Mouse (Mus musculus): ENCODE measurements at regions not wholly inside any gene's neighbourhood (a gene's known extent, or its start where the extent isn't known, plus 50 kb on each side); places are given as distances from the start of the nearest gene placed in this dataset.
A peak's percentile ranks its signal among the peaks of the same experiment; 100 is the strongest.

DNA sequence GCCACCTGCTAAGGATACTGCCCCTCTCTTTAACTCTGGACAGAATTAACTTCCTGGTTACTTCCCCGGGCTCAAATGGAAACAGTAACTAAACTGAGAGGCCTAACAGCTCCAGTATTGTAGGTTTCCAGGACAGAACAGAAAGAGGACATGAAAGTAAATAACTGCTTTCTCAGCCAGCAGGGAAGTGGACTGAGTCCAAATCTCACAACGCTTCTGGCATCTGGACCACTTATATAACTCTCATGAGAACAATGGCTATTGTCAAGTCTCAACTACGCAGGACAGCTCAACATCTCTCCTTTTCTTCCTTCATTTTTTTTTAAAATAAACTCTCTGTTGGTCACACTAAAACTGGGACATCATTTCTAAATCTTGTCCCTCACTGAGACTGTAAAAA, 594.8 kb downstream of the Rapgef2 start:
- DNase-seq (ENCODE audit: low spot score), result no peak
- Histone ChIP-seq H3K27ac (replicated peaks; ENCODE audit: low read depth, low read length) (no peak overlapping the region), H3K9me3 (ENCODE audit: control insufficient read depth, low read length) (no peaks in the 10 kb centered on the region), H3K27me3 (ENCODE audit: control insufficient read depth, insufficient read depth, low read length) (no peaks in the 10 kb centered on the region), H3K4me1 (ENCODE audit: control insufficient read depth, insufficient read depth, low read length) (no peaks in the 10 kb centered on the region), H3K36me3 (ENCODE audit: control insufficient read depth, insufficient read depth, low read length) (no peaks in the 10 kb centered on the region), H3K4me2 (ENCODE audit: low read depth, severe bottlenecking) (no peak overlapping the region), H3K9ac (ENCODE audit: low read length) (no peak overlapping the region), H3K4me3 (ENCODE audit: low read depth, low read length) (no peak overlapping the region)
- WGBS, result 67% methylated on average over 3 of the region's 3 CpGs
- no peak for ATAC-seq (ENCODE audit: insufficient number of reproducible peaks, low FRiP score, low TSS enrichment, low read depth)

DNA sequence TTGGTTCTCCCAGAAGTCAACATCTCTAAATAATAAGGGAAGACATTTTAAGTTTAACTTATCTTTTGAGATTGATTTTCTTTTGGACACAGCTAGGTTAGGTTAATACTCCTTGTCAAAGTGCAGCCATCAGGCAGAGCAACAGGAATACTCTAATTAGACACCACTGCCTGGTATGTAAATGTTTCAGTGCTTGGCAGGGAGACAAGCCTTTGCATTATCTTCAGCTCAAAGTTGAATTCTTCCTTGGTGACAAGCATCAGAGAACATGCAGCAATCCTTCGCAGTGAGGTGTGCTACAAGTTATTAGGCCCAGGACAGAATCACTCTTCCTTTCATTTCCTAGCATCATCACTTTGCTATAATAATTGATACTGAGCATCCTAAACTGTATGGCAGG, 608.7 kb downstream of the Rapgef2 start:
- no peak for ATAC-seq (ENCODE audit: insufficient number of reproducible peaks, low FRiP score, low TSS enrichment, low read depth)

DNA sequence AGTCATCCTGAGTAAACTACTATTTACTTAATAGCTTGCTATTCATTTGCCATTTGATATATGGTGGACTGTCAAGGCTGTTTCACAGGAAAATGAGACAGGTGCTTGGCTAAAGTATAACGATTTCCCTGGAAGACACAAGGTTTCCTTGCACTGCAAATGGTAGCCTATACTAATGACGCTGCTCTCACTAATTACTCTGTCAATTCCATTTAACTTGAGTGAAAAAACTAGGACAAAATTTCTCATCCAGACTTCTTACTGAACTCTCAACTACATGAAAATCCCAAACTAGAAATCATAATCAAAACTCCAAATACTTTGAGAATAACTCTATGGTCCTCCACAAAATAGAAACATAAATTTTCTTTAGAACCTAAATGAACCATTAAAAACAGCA, 609.5 kb downstream of the Rapgef2 start:
- Histone ChIP-seq H3K27me3 (ENCODE audit: control insufficient read depth, insufficient read depth, low read length) (no peaks in the 10 kb centered on the region), H3K4me2 (ENCODE audit: low read depth, severe bottlenecking) (no peak overlapping the region)
- WGBS, result 80% methylated on average over 2 of the region's 2 CpGs

More for the DNA sequence above, 608.7 kb downstream of the Rapgef2 start:
- no peak overlapping the region for H3K27ac ChIP-seq (replicated peaks; ENCODE audit: low read depth, low read length)
- 96% methylated on average over 1 of the region's 1 CpGs for WGBS
- no peaks in the 10 kb centered on the region for H3K27me3 ChIP-seq (ENCODE audit: control insufficient read depth, insufficient read depth, low read length)
- no peak overlapping the region for H3K9ac ChIP-seq (ENCODE audit: low read length)
- no peaks in the 10 kb centered on the region for H3K9me3 ChIP-seq (ENCODE audit: control insufficient read depth, low read length)
- no peaks in the 10 kb centered on the region for H3K36me3 ChIP-seq (ENCODE audit: control insufficient read depth, insufficient read depth, low read length)
- no peaks in the 10 kb centered on the region for H3K4me1 ChIP-seq (ENCODE audit: control insufficient read depth, insufficient read depth, low read length)
- no peak for DNase-seq (ENCODE audit: low spot score)
- H3K4me3 ChIP-seq (ENCODE audit: low read depth, low read length), result no peak overlapping the region
- no peak overlapping the region for H3K4me2 ChIP-seq (ENCODE audit: low read depth, severe bottlenecking)

DNA sequence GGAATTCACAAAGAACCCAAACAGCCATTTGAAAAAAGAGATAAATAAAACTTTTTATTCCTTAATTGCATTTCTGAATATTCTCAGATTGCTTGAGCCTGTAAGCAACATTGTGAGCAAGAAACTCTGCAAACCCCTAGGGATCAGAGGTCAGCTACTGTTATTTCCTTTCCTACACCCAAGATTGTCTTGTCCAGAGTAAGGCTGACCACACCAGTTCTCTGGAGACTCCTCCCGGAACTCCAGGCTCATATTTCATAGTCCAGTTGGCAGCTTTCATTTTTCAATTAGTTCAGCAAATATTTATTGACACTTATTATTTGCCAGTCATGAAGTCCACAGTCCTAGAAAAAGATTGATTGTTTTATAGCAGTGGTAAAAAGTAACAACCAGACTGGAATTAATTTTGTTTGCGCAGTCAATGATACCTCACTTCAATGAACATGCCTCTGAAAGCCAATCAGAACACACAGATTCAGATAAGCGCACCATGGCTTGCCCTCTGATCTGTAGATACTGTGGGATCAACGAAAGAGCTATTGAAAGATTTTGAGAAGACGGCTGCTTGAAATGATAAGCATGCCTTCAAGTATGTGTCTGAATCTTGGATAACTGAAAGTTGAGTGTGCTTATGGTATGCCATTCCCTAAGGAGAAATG, 611.7 kb downstream of the Rapgef2 start:
- Histone ChIP-seq H3K36me3 (ENCODE audit: control insufficient read depth, insufficient read depth, low read length) (no peaks in the 10 kb centered on the region), H3K4me2 (ENCODE audit: low read depth, severe bottlenecking) (no peak overlapping the region), H3K9ac (ENCODE audit: low read length) (no peak overlapping the region), H3K27me3 (ENCODE audit: control insufficient read depth, insufficient read depth, low read length) (no peaks in the 10 kb centered on the region), H3K9me3 (ENCODE audit: control insufficient read depth, low read length) (no peaks in the 10 kb centered on the region), H3K27ac (replicated peaks; ENCODE audit: low read depth, low read length) (no peak overlapping the region), H3K4me1 (ENCODE audit: control insufficient read depth, insufficient read depth, low read length) (no peaks in the 10 kb centered on the region), H3K4me3 (ENCODE audit: low read depth, low read length) (no peak overlapping the region)
- ATAC-seq (ENCODE audit: insufficient number of reproducible peaks, low FRiP score, low TSS enrichment, low read depth) (no peak), DNase-seq (ENCODE audit: low spot score) (no peak)
- WGBS, result 82% methylated on average over 5 of the region's 5 CpGs

More for the DNA sequence above, 609.5 kb downstream of the Rapgef2 start:
- ATAC-seq (ENCODE audit: insufficient number of reproducible peaks, low FRiP score, low TSS enrichment, low read depth), result no peak
- no peak overlapping the region for H3K27ac ChIP-seq (replicated peaks; ENCODE audit: low read depth, low read length)
- H3K4me3 ChIP-seq (ENCODE audit: low read depth, low read length), result no peak overlapping the region
- H3K9me3 ChIP-seq (ENCODE audit: control insufficient read depth, low read length), result no peaks in the 10 kb centered on the region
- DNase-seq (ENCODE audit: low spot score), result no peak
- no peak overlapping the region for H3K9ac ChIP-seq (ENCODE audit: low read length)
- H3K36me3 ChIP-seq (ENCODE audit: control insufficient read depth, insufficient read depth, low read length), result no peaks in the 10 kb centered on the region
- H3K4me1 ChIP-seq (ENCODE audit: control insufficient read depth, insufficient read depth, low read length), result no peaks in the 10 kb centered on the region

DNA sequence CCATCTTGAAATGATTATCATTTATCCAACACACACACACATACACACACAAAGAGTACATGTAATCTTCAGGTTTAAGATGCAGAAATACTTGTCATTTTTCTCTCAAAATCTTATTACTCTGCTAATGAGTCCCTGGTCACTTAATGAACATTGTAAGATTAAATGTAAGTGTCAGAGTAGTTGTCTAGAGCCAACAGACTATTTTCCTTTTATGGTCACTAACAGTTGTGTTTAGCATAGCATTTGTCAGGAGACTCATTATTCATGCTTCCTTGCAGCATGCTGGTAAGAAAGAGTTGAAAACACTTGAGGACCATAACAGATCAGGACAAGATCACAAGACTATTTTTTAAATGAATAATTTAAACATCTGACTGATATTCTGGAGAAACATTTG, 618.3 kb downstream of the Rapgef2 start:
- no peaks in the 10 kb centered on the region for H3K9me3 ChIP-seq (ENCODE audit: control insufficient read depth, low read length)
- no peak overlapping the region for H3K9ac ChIP-seq (ENCODE audit: low read length)
- DNase-seq (ENCODE audit: low spot score) (no peak), ATAC-seq (ENCODE audit: insufficient number of reproducible peaks, low FRiP score, low TSS enrichment, low read depth) (no peak)
- no peak overlapping the region for H3K27ac ChIP-seq (replicated peaks; ENCODE audit: low read depth, low read length)
- no peaks in the 10 kb centered on the region for H3K4me1 ChIP-seq (ENCODE audit: control insufficient read depth, insufficient read depth, low read length)
- no peaks in the 10 kb centered on the region for H3K36me3 ChIP-seq (ENCODE audit: control insufficient read depth, insufficient read depth, low read length)
- no peaks in the 10 kb centered on the region for H3K27me3 ChIP-seq (ENCODE audit: control insufficient read depth, insufficient read depth, low read length)
- no peak overlapping the region for H3K4me3 ChIP-seq (ENCODE audit: low read depth, low read length)
- H3K4me2 ChIP-seq (ENCODE audit: low read depth, severe bottlenecking), result no peak overlapping the region

DNA sequence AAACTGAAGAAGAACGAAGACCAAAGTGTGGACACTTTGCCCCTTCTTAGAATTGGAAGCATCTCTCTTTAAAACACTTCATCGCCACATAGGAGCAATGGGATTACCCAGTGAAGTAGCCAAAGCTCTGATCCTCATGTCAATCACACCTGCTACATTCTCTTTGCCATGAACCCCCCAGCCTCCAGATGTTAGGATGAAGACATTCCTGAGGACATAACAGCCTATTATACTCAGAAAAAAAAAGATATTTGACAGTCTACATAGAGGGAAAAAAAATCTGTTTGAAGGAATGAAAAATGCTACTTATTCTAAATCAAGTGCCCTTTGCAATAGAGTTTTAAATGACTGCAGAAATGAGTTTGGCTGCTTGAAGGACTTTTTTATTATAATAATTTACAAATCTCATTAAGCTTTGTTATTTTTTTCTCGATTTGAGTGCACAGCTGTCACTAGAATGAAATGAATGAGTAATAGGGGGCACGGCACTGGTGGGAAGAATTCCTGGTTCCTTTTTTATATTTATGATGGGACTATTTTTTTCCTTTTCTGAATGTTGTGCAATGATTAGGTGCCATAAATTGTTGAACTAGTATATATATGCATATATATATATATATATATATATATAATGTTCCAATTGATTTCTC, 618.8 kb downstream of the Rapgef2 start:
- 75% methylated on average over 4 of the region's 4 CpGs for WGBS
- no peaks in the 10 kb centered on the region for H3K36me3 ChIP-seq (ENCODE audit: control insufficient read depth, insufficient read depth, low read length)
- H3K9ac ChIP-seq (ENCODE audit: low read length), result no peak overlapping the region
- no peaks in the 10 kb centered on the region for H3K27me3 ChIP-seq (ENCODE audit: control insufficient read depth, insufficient read depth, low read length)
- ATAC-seq (ENCODE audit: insufficient number of reproducible peaks, low FRiP score, low TSS enrichment, low read depth) (no peak), DNase-seq (ENCODE audit: low spot score) (no peak)
- H3K4me1 ChIP-seq (ENCODE audit: control insufficient read depth, insufficient read depth, low read length), result no peaks in the 10 kb centered on the region
- H3K4me2 ChIP-seq (ENCODE audit: low read depth, severe bottlenecking), result no peak overlapping the region
- H3K27ac ChIP-seq (replicated peaks; ENCODE audit: low read depth, low read length), result no peak overlapping the region
- H3K4me3 ChIP-seq (ENCODE audit: low read depth, low read length), result no peak overlapping the region
- no peaks in the 10 kb centered on the region for H3K9me3 ChIP-seq (ENCODE audit: control insufficient read depth, low read length)

DNA sequence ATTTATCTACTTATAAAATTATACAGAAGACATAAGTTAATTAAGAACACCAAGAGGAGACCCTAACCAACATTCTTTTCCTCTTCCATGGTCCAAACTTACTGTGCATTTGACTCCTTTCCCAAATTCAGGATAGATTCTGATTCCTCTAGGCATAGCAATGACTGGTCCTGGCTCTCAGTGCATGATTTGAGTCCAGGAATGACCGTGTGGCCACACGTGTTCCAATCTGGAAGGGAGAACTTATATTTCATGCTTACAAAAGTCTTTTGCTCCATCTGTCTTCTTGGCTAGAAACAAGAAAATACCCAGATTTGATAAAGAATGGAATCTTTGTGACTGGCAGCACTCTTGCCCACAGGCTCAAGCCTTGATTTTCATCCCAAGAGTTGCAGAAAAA, 638.2 kb downstream of the Rapgef2 start:
- Histone ChIP-seq H3K4me3 (ENCODE audit: low read depth, low read length) (no peak overlapping the region), H3K27ac (replicated peaks; ENCODE audit: low read depth, low read length) (no peak overlapping the region), H3K9ac (ENCODE audit: low read length) (no peak overlapping the region), H3K4me2 (ENCODE audit: low read depth, severe bottlenecking) (no peak overlapping the region), H3K4me1 (ENCODE audit: control insufficient read depth, insufficient read depth, low read length) (no peaks in the 10 kb centered on the region), H3K36me3 (ENCODE audit: control insufficient read depth, insufficient read depth, low read length) (no peaks in the 10 kb centered on the region), H3K27me3 (ENCODE audit: control insufficient read depth, insufficient read depth, low read length) (no peaks in the 10 kb centered on the region), H3K9me3 (ENCODE audit: control insufficient read depth, low read length) (no peaks in the 10 kb centered on the region)
- WGBS, result 88% methylated on average over 2 of the region's 2 CpGs
- DNase-seq (ENCODE audit: low spot score) (no peak), ATAC-seq (ENCODE audit: insufficient number of reproducible peaks, low FRiP score, low TSS enrichment, low read depth) (no peak)

DNA sequence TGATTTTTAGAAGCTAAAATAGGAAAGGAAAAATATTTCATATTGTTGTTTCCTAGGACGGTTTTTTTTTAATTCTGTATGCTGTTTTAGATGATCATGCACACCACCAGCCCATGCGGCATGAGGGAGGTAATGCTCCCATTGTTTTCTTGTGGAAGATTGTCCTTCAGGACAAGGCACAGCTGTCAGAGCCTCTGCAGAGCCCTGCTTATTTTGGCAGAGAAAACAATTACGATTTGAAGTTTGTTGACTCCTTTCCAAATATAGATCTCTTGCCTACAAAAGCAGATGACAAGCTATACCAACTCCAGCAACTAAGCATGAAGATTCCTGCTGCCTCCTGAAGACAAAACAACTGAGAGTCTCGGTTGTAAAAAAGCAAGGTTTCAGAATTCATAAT, 650.9 kb downstream of the Rapgef2 start:
- Histone ChIP-seq H3K36me3 (ENCODE audit: control insufficient read depth, insufficient read depth, low read length) (no peaks in the 10 kb centered on the region), H3K9ac (ENCODE audit: low read length) (no peak overlapping the region), H3K27ac (replicated peaks; ENCODE audit: low read depth, low read length) (no peak overlapping the region), H3K4me1 (ENCODE audit: control insufficient read depth, insufficient read depth, low read length) (no peaks in the 10 kb centered on the region), H3K4me3 (ENCODE audit: low read depth, low read length) (no peak overlapping the region), H3K9me3 (ENCODE audit: control insufficient read depth, low read length) (no peaks in the 10 kb centered on the region; the same call in 1 of the 2 replicates), H3K4me2 (ENCODE audit: low read depth, severe bottlenecking) (no peak overlapping the region), H3K27me3 (ENCODE audit: control insufficient read depth, insufficient read depth, low read length) (no peaks in the 10 kb centered on the region)
- WGBS, result 82% methylated on average over 4 of the region's 4 CpGs
- no peak for DNase-seq (ENCODE audit: low spot score)
- no peak for ATAC-seq (ENCODE audit: insufficient number of reproducible peaks, low FRiP score, low TSS enrichment, low read depth)

DNA sequence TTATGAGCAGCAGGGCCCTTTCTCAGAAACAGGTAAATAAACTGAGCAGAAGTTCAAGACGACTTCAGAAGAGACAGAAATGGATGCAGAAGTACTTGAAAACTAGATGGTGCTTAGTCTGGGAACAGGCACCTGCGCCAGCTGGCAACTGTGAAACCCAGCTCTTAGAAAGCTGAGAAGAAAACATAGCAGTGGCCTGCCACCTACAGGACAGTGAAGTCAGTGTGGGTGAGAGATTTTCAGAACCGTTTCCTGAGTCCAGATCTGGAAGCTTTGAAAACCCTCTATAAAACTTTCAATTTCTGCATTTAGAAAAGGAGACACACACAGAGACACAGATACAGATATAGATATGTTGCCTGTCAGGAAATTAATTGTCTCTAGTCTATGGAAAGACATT, 667.4 kb downstream of the Rapgef2 start:
- Histone ChIP-seq H3K4me3 (ENCODE audit: low read depth, low read length) (no peak overlapping the region), H3K27ac (replicated peaks; ENCODE audit: low read depth, low read length) (no peak overlapping the region), H3K36me3 (ENCODE audit: control insufficient read depth, insufficient read depth, low read length) (no peaks in the 10 kb centered on the region), H3K27me3 (ENCODE audit: control insufficient read depth, insufficient read depth, low read length) (no peaks in the 10 kb centered on the region), H3K9me3 (ENCODE audit: control insufficient read depth, low read length) (no peaks in the 10 kb centered on the region), H3K4me2 (ENCODE audit: low read depth, severe bottlenecking) (no peak overlapping the region), H3K9ac (ENCODE audit: low read length) (no peak overlapping the region), H3K4me1 (ENCODE audit: control insufficient read depth, insufficient read depth, low read length) (no peaks in the 10 kb centered on the region)
- no peak for ATAC-seq (ENCODE audit: insufficient number of reproducible peaks, low FRiP score, low TSS enrichment, low read depth)
- 34% methylated on average over 3 of the region's 3 CpGs for WGBS
- DNase-seq (ENCODE audit: low spot score), result peak; percentile 37
